Mouse (Mus musculus): Measurements from ENCODE around the gene Pde8a.

Gene Pde8a

GRCm38 (mm10) chr7:81336432-81336786, 123.0 kb downstream of the Pde8a start:
- peak; percentile 53 for DNase-seq (ENCODE audit: low spot score)

DNA sequence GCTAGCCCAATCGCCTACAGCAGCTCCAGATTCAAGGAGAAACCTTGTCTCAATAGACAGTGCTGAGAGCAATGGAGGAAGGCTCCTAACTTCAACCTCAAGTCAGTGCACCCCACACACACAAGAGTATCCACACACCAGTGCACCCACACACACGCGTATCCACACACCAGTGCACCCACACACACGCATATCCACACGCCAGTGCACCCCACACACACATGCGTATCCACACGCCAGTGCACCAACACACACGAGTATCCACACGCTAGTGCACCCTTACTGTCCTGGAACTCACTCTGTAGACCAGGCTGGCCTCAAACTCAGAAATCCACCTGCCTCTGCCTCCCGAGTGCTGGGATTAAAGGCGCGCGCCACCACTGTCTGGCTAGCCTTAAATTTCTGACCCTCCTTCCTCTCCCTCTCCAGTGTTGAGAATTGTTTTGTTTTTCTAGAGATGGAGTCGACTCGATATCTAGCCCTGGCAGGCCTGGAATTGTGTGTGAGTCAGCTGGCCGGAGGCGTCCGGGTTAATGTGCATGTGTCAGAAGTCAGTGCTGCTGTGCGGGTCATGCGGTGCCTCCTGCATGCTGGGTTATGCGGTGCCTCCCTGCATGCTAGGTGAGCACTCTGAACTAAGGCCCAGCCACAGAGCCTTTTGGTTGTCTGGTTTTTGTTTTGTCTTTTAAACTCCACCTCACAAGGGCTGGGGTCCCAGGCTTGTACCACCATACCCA, 124.6 kb downstream of the Pde8a start:
- DNase-seq (ENCODE audit: low spot score), result no peak

GRCm38 (mm10) chr7:81338522-81338873, 125.1 kb downstream of the Pde8a start:
- no peak for DNase-seq (ENCODE audit: low spot score)

- peak; percentile 59 for DNase-seq (ENCODE audit: low spot score)
Measured at GRCm38 (mm10) chr7:81339783-81340182, 126.4 kb downstream of the Pde8a start.

DNA sequence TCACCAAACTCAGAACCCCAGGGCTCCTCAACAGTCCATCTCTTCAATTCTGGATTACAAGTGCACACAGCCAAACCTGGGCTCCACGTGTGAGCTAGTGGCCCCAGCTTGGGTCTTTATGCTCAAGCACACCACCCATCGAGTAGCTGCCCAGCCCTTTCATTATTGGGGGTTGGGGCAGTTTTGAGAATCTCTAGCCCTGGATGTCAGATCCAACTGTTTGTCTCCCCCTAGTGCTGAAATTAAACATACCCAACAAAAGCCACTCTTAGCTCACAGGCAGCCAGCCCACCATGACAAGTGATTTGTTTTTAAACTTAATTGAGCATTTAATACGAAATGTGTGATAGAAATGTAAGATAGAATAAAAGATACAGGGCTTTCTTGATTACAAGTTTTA, 128.2 kb downstream of the Pde8a start:
- no peak for DNase-seq (ENCODE audit: low spot score)

DNA sequence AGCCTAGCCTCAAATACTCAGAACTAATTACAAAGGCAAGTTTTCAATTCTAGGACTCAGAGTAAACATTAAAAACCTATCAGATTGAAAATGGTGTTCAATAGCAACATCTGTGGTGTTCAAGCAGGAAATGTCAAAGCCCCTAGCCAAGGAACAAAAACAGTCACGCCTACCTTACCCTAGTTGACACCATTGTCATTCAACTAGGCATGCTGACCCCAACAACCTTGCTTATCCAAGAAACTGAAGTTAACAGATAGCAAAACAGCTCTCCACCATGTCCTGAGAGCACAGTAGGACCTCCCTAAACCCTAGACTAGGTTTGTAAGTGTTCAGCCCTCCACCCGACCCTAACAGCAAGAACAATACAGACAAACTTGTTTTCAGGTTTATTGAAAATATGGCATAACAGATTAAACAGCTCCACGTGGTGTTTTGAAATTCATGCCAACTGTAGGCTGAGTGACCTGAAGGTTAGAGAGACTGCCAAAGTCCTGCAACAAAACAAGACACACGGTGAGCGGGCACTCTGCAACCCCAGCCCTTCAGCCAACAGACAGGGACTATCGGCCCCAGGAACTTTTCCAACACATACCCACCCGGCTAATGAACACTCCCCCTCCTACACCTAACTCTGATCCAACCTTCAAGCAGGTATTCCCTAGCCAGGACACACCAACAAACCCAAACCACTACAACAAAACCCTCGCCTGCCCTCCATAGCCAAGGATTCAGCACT, 129.1 kb downstream of the Pde8a start:
- DNase-seq (ENCODE audit: low spot score), result no peak

DNA sequence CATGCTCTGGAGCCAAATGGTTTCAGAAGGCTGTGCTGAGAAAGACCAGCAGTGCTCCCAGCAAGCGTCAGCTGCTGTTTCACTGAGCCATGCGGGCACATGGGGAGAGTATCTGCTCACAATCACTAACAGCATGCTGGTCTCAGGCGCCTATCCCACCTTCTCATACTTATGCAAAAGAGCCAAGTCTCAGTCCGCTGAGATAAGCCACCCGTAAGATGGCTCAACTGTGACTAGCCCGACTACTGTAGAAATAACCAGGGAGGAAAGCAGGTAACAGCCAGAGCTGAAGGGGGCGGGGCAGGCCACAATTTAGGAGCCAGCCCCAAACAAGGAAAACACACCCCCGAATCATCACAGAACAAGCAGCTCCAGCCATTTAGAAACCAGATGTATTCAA, 129.9 kb downstream of the Pde8a start:
- no peak for DNase-seq (ENCODE audit: low spot score)

DNA sequence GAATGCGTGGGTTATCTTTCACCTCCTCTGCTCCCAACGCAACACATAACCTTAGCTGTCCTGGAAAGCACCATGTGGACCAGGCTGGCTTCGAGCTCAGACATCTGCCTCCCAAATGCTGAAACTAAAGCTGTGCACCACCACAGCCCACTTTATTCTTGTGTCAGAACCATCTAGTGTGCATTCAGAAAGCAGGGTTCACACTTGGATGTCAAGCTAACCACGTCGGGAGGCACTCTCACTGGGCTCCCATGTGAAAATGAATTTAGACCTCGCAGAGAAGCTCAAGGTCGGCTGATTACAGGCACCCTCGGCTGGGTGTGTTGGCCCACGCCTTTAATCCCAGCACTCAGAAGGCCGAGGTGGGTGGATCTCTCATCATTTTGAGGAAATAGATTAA, 130.4 kb downstream of the Pde8a start:
- no peak for DNase-seq (ENCODE audit: low spot score)

- DNase-seq (ENCODE audit: low spot score), result peak; percentile 95
Measured at GRCm38 (mm10) chr7:81344544-81345446, 131.4 kb downstream of the Pde8a start, which contains the start of gene Rps17. Rps17 (minus strand) TSS chr7:81345254.

DNA sequence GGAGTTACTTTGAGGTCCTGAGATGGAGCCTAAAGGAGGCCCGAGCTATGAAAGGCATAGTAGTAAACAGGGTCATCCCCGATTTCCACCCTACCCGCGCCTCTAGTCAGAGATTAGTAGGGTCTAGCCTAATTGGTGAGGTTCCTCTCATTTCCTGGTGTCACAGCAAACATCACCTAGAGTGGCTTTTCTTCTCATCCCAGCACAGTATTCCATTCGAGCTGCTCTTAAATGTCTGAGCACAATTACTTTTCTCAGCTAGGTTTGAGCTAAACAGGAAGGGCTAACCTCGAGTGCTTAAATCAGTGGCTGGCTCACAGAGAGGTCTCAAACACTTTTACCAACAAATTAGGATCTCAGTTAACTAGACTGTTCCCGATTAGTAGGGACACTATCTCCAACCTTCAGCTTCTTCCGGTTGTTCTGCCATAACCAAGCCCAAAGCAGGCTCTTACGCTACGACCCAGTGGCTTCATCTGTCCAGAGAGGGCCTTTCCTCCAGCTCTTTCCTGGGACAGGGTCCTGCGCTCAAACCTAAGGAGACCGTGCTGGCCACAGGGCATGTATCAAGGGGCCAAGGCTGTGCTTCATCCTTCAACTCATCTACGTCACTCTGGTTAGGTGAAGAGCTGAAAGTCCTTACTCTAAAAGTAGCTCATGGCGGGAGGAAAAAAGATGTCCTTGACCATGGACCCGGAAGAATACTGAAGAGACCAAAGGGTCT, 132.2 kb downstream of the Pde8a start:
- DNase-seq (ENCODE audit: low spot score), result no peak

DNA sequence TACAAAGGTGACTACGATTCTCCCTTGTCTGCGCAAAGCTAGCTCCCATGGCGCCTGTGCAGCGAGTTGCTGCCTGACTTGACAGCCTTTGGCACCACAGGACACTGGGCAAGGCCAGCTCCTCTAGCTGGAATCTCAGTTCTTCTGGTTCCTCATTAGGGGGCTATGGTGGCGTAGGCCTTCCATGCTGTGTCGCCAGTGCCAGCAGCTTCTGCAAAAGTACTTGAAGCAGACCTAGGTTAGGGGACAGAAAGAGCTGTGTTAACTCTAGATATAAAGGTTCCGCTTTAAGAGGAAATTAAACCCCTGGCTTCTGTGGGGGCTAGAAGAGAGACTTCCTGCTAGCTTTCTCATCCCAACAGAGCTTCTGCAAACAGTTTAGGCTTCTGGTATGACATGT, 134.8 kb downstream of the Pde8a start:
- DNase-seq (ENCODE audit: low spot score), result no peak

DNA sequence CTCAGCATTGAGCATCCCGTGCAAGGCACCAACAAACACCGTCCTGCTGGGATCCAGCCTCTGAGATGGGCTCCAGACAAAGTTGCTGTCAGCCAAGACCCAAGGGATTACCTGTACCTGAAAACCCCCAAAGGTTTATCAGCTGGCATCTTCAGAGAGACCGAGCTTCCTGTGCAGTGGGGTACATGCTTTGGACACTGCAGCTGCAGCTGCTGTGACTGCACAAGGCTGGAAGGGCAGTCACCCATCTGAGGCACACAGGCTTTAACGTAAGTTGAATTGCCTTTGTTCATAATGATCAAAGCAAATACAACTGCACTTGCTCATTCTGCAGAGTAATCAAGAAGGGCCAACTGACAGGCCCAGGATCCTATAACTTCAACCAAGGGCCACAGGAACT, 138.4 kb downstream of the Pde8a start:
- no peak for DNase-seq (ENCODE audit: low spot score)

- DNase-seq (ENCODE audit: low spot score), result no peak
Measured at GRCm38 (mm10) chr7:81355746-81356145, 142.3 kb downstream of the Pde8a start.

DNA sequence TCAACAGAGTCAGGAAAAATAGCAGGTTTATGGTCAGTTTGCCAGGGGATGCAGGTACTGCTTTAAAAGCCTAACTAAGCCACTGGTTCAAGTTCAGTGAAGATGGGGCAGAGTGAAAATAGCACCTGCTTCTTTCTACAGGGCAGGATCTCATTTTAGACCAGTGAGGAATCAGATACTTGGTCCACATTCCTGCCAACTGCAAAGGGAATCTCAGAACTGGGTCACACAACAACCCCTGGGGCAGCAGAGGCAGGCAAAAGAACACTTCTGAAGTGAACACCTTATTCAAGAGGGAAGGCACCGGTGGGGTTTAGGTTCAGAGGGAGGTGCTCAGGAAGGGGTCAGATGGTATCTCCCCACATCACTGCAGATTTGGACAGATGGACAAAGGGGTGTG, 143.0 kb downstream of the Pde8a start:
- no peak for DNase-seq (ENCODE audit: low spot score)

DNA sequence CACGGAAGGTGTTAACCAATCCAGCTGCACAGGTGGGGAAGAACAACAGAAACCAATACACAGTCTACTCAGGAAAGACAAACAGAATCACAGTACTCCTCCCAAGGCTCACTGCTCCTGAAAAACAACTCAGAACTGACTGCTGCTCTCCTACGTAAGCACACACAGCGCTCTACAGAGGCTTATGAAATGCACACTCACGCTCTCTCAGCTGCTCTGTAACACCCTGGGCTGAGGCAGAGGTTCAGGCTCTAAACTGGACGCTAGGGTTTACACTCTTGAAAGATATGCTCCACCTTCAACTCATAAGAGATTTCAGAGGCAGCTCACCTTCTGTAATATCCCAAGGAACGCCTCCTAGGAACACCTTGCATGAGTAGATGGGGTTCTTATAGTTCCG, 143.6 kb downstream of the Pde8a start:
- DNase-seq (ENCODE audit: low spot score), result no peak

DNA sequence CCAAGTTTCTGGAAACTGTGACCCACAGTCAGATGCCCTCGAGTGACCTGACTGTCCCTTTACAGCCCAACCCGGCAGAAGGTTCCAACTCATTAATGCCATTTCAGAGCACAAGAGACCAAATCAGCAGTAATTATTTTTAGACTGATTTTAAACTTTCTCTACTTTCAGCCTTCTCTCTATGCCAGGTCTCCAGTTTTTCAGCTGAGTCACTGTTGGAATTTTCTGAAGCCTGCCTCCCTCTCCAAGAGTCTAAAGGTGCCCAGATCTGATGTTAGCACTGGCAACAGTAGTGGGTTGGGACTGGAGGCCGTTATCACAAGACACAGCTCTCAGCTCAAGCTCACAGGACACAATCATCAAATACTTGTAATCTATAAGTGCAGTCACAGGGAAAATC, 154.6 kb downstream of the Pde8a start:
- no peak for DNase-seq (ENCODE audit: low spot score)

DNA sequence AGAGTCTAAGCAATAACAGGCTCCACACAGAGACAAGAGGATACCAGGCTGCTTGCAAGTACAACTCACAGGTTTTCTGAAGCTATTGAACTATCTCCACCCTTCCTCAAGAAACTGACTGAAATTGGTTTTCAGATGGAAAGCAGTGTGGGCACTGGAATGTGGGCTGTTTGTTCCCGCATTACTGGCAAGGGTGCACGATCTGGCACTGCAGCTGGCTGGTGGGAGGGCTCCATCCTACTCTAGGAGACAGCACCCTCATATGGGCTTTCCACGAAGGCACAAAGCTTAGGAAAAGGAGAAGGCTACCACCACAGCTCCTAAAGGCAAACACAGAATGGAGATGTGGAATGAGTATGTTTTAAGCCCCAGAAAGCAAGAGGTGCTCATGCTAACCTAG, 156.3 kb downstream of the Pde8a start:
- no peak for DNase-seq (ENCODE audit: low spot score)

DNA sequence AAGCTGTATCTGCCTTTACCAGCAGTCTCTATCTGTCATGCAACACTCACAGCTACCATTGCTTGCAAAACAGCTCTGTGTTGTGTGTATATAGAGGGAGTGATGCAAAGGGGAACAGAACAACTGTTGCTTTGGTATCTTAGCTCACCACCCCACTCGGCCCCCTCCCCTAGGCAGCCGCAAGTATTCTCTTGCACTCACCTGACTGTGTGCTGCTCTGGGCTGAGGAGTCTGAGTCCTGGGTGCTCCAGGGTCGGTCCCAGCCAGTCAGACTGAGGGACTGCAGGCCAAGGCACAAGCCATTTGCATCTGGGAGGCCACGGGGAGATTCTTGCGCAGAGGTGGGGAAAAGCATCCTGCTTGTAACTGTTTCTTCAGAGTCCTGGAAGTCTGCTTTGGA, 158.4 kb downstream of the Pde8a start:
- DNase-seq (ENCODE audit: low spot score), result no peak

DNA sequence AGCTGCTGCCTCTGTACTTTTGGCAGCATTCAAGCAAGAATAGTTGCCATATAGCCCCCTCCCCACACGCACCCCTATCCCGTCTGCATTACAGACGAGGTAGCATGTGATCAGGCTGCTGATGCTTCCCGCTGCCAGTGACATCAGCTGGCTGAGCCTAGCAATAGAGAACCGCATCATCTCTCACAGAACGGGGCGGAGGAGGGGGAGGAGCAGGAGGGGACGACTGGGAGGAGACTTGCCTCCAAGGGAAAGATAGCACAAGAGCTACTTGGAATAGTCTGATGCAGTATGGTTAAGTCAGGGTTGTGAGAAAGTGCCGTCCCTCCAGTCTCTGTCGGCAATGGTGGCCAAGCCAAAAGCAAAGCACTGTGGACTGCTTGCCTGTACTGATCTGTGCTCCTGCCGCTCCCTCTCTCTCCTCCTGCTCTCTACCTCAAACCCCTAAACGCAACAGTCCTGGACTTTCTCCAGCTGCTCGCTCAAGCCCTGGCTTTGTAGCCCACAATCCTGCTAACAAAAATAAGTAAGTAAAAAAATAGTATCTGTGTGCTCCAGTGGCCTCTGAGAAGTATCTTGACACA, 159.0 kb downstream of the Pde8a start:
- DNase-seq (ENCODE audit: low spot score), result peak; percentile 13

- DNase-seq (ENCODE audit: low spot score), result no peak
Measured at GRCm38 (mm10) chr7:81379363-81379762, 166.0 kb downstream of the Pde8a start.

Data from urinary bladder, postnatal 14 days (tissue).